Mouse (Mus musculus) right cerebral cortex, postnatal 36 days (tissue): ENCODE measurements around the gene Esrp2.

Experiments
- DNase-seq, 2 experiments: peaks; one replicate each; pipeline ENCODE4 v3.0.0; 2022; ENCODE audit warnings: low spot score in 2 of 2, mixed read lengths in 1 of 2

The Esrp2 gene

DNA sequence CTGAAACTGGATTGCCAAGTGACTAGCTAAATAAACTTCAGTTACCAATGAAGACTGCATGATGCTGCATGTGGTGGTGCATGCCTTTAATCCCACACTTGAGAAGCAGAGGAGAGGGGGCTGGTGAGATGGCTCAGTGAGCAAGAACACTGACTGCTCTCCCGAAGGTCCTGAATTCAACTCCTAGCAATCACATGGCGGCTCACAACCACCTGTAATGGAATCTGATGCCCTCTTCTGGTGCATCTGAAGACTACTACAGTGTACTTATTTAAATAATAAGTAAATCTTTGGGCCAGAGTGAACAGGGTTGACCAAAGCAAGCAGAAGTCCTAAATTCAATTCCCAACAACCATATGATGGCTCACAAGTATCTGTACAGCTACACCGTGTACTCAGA, 13.3 kb downstream of the Esrp2 start:
- no peak for DNase-seq

DNA sequence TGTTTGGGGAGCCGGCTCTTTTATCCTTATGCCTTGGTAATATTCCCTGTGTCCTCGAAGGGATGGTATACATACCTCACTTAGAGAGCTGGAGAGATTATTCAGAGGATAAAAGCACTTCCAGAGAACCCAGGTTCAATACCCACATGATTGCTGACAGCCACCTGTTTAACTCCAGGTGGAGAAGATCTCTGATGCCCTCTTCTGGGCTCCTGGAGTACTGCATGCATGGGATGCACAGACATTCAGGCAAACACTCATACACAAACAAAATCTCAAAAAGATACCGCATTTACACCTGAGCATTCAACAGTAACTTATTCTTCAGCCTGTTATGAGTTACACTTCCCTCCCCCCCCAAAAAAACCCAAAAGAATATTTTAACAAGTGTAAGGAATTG, 20.9 kb downstream of the Esrp2 start:
- DNase-seq = no peak

DNA sequence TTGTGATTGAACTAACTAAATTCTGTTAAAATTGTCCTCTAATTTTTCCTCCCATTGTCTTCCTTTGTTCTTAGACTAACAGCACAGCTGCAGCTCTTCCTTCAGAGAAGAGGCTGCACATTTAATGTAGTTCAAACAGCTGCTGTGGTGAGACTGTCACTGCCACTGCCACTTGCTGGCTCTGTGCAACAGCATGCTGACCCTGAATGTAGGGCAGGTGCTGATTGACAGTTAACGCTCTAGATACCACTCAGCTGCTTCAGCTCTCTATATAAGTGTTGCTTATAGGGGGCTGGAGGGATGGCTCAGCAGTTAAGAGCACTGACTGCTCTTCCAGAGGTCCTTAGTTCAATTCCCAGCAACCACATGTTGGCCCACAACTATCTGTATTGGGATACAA, 24.3 kb downstream of the Esrp2 start:
- DNase-seq = no peak

DNA sequence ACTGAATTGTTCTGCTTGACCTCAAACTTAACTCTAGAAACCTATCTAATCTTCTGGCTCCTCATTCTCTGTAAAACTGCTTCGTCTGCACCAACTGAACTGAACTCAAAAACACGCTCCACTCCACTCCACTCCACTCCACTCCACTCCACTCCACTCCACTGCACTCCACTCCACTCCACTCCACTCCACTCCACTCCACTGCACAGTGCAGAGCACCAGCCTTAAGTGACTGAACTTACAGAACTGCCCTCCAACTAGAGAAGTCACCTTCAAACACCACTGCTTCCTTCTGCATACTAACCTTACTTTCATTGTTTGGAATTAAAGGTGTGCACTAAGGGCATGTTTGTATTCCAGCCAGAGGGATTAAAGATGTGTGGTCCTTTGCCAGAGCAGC, 24.7 kb downstream of the Esrp2 start:
- no peak for DNase-seq

DNA sequence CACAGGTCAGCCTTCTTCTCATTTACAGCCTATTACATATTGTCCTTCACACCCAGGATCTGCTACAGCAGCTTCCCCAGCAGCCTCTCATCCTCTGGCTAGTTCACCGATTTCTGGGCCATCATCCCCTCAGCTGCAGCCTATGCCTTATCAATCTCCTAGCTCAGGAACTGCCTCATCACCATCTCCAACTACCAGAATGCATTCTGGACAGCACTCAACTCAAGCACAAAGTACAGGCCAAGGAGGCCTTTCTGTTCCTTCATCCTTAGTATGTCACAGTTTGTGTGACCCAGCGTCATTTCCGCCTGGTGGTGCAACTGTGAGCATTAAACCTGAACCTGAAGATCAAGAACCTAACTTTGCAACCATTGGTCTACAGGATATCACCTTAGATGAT, 28.0 kb downstream of the Esrp2 start:
- DNase-seq = no peak

DNA sequence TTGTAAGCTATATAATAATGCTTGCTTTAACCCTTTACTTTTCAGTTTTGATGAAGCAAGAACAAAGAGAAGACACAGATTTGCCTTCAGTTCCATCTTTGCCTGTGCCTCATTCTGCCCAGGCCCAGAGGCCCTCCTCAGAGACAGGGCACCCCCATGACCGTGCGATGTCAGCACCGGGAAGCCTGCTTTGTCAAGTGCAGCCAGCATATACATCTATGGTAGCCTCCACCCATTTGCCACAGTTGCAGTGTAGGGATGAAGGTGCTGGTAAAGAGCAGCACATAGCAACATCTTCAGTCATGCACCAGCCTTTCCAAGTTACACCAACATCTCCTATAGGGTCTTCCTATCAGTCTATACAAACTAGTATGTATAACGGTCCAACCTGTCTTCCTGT, 28.7 kb downstream of the Esrp2 start:
- no peak for DNase-seq

DNA sequence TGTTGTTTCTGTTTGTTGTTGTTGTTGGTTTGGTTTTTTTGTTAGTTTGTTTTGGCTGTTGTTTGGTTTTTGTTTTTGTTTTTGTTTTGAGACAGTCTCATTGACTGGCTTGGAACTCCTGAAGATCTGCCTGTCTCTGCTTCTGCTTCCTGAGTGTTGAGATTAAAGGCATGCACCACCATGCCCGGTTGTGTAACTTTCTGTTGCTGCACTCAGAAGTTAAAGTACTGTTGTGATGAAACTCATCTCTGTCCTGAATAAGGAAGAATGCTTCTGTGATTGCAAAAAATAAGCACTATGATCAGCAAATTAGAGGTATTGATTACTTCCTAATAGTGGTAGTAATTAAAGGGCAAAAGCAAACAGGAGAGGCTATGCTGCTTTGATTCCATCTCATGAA, 30.6 kb downstream of the Esrp2 start:
- no peak for DNase-seq

DNA sequence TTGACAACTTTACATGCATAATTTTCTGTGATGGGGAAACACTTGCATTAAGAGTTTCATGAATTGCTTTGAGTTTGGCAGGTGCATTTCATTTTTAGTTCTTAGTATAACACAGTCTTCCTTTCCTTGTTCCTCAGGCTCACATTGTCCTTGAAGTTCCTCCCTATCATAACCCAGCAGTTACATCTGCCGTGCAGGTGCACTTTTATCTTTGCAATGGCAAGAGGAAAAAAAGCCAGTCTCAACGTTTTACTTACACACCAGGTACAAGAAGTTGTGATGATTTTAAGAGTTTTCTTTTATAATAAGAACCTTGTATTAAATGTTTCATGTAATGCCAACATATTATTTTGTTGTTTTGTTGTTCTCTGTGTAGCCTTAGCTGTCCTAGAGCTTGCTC, 32.9 kb downstream of the Esrp2 start:
- DNase-seq = no peak

DNA sequence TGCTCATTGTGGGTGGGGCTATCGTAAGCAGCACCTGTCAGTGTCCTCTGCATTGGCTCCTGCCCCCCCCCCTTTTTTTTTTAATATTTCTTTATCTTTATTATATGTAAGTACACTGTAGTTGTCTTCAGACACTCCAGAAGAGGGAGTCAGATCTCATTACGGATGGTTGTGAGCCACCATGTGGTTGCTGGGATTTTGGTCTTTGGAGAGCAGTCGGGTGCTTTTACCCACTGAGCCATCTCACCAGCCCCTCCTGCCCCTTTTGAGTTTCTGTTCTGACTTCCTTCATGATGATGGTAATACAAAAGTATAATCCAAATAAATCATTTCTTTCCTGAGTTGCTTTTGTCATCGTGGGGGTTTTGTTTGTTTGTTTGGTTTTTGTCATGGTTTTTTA, 34.5 kb downstream of the Esrp2 start:
- no peak for DNase-seq
